Mouse (Mus musculus) olfactory bulb, adult 2 months (tissue): ENCODE measurements at regions not wholly inside any gene's neighbourhood (a gene's known extent, or its start where the extent isn't known, plus 50 kb on each side); places are given as distances from the start of the nearest gene placed in this dataset.

ENCODE experiments used
- H3K27ac ChIP-seq: fragments of 200-500 bp; 2 replicates; pipeline ENCODE4 v1.5.1; 2012; ENCODE audit warnings: low read depth, low read length; ENCODE audit not compliant: insufficient read depth
- H3K4me1 ChIP-seq: fragments of 200-500 bp; 2 replicates; pipeline ENCODE4 v1.6.1; 2012; ENCODE audit warnings: low read length; ENCODE audit not compliant: control insufficient read depth, insufficient read depth
- H3K4me3 ChIP-seq: fragments of 200-500 bp; 2 replicates; pipeline ENCODE4 v1.5.1; 2012; ENCODE audit warnings: mild to moderate bottlenecking, low read depth, low read length, moderate library complexity; ENCODE audit not compliant: insufficient read depth
- CTCF ChIP-seq: fragments of 200-500 bp; IDR thresholded peaks from 2 replicates; pipeline ENCODE4 v1.5.1; 2012; ENCODE audit warnings: low read depth, mild to moderate bottlenecking, low read length, moderate library complexity; ENCODE audit not compliant: insufficient read depth
- POLR2A ChIP-seq: fragments of 200-500 bp; IDR thresholded peaks from 2 replicates; pipeline ENCODE4 v1.6.1; 2012; ENCODE audit warnings: mild to moderate bottlenecking, low read depth, low read length, moderate library complexity; ENCODE audit not compliant: insufficient read depth
- WGBS: fragments of 180-500 bp; shearing (Covaris S2); methylation state at CpG from one replicate; pipeline ENCODE4 v1.1.7; 2018; 5-methylcytosine and 5-hydroxymethylcytosine counted together

DNA sequence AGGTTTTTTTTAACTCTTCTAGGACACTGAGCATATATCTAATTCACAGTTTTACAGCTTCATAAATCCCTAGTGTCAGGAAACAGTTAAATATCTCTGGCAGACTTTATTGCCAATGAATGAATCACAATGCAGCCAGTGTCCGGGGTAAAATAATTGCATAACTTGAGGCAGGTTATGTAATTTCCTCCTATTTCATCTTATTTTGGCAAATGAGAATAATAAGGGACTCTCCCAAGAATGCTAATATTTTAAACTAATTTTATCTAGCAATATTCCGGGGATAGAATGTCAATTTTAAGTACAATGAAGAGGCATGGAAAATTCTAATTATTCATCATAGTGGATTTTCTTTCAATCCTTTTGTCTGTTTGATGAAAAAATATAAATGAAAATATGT lies 2740.6 kb downstream of the Gm37988 start:
- no peaks in the 10 kb centered on the region for H3K4me1 ChIP-seq
- TF ChIP-seq CTCF (no peak), POLR2A (no peak)
- WGBS = 50% methylated on average over 2 of the region's 2 CpGs
- H3K27ac ChIP-seq = no peak overlapping the region
- no peak overlapping the region for H3K4me3 ChIP-seq

DNA sequence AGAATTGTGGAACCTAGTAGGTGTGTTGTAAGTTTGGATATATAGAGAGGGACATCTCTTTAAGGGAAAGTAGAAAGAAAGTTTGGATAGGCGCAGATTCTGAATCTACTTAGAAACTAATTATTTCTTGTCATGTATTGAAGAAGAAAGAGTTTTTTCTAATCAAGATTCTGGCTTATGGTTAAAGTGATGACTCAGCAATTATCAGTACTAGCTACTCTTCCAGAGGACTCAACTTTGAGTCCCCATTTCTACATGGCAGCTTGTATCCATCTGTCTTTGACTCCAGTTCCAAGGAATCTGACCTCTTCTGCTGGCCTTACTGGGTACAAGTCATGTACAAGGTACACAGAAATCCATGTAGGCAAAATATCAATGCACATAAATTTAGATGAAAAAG lies 2767.1 kb downstream of the Gm37988 start:
- WGBS = 97% methylated on average over 1 of the region's 1 CpGs
- H3K27ac ChIP-seq = no peak overlapping the region
- no peak for TF ChIP-seq POLR2A
- TF ChIP-seq CTCF = no peak
- no peaks in the 10 kb centered on the region for H3K4me1 ChIP-seq
- H3K4me3 ChIP-seq = no peak overlapping the region

DNA sequence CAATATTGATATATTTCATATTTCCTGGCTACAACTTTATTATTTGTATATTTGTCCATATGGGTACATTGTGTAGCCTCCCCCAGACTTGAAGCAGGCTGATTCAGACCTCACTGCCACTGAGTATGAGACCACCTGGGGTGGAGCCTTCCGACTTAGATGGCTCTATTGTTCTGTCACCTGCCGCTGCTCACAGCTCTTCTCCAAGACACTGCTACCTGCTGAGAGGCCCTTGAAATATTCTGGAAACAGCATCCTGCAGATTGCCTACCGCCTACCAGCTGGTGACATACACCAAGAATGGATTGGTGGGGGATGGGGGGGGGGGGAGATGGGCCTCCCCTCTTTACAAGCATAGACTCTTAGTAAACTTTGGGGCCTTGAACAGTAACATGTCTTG lies 2778.7 kb downstream of the Gm37988 start:
- 35% methylated on average over 3 of the region's 3 CpGs for WGBS
- H3K4me3 ChIP-seq = no peak overlapping the region
- H3K27ac ChIP-seq = no peak overlapping the region
- H3K4me1 ChIP-seq = no peaks in the 10 kb centered on the region
- no peak for TF ChIP-seq CTCF

DNA sequence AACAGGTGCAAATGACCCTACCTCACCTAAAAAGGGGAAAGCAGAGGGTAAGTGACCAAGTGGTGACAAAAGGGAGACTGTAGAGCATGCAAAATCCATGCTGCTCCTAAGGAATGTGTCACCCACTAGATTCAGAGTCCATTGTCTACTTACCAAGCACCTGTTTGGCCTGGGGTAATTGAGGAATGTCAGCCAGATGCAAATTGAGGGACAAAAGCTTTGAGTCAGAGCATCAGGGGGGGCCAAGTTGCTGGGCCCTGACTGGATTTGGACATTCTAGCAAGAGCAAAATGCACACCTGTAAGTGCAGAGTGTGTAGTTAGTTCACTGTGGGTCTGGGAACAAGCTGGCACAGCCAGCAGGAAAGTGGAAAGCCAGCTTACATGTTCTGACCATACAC lies 2783.6 kb downstream of the Gm37988 start:
- Histone ChIP-seq H3K4me1 (no peaks in the 10 kb centered on the region), H3K4me3 (no peak overlapping the region), H3K27ac (no peak overlapping the region)
- TF ChIP-seq CTCF (no peak), POLR2A (no peak)
